In the genomic region with DNA sequence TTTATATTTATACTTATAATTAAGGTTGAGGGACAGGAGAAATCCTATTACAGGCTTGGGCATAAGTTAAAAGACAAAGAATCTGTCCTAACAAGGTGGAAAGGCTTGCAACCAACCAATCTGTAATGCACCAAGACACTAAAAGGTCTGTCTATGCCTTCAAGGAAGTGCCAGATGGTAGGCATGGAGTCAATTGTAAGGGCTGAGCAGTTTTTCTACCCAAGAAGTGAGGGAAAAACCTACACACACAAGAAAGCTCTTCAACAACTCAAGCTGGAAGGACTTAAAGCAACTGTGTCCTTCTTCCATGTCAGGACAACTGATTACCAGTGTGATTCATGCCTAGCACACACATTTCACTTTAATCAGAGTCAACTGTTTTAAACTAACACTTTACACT, we compare ENCODE assay signal across 9 mouse cellular contexts. TPM values are rescaled to one million over a fixed set of nuclear protein-coding genes. Genes with fewer than 3 reads are reported as not detected.
DNase-seq lines count a peak whose midpoint lies in the region; ATAC-seq and TF ChIP-seq lines count a peak whose summit lies in the region.
"Had no signal": no experiment of that assay in that cellular context is flagged by ENCODE, and none has a peak within 500 bp of the region (broad histone marks: within the 10 kb centered on the region; RNA-seq: fewer than 3 reads in every experiment).

No protein-coding gene starts in this region.

- H3K4me2 ChIP-seq in lung, postnatal 0 days (replicated peaks; ENCODE audit: low read depth, low read length): peak overlapping the region; percentile 27
- H3K4me2 ChIP-seq in limb, embryonic 13.5 days (replicated peaks): peak overlapping the region; percentile 64
- peak overlapping the region; percentile 33 for H3K4me2 ChIP-seq in stomach, embryonic 14.5 days (replicated peaks; ENCODE audit: low read depth, low read length)

- H3K4me1 ChIP-seq in lung, postnatal 0 days (ENCODE audit: insufficient read depth, low read depth, low read length): 0 out of 2 replicates have a peak, but pooled peaks cover 3% of the 10 kb centered on the region
- H3K4me1 ChIP-seq in limb, embryonic 13.5 days: peaks cover 35% of the 10 kb centered on the region
- no peaks in the 10 kb centered on the region for H3K4me1 ChIP-seq in stomach, embryonic 14.5 days (ENCODE audit: control insufficient read depth, insufficient read depth, low read length)

- no peak overlapping the region for H3K27ac ChIP-seq in lung, postnatal 0 days (ENCODE audit: low read length)
- H3K27ac ChIP-seq in limb, embryonic 13.5 days: no peak overlapping the region
- no peak overlapping the region for H3K27ac ChIP-seq in stomach, embryonic 14.5 days (ENCODE audit: low read length)

- peak; percentile 7 for DNase-seq in CD4-positive, CD25-positive, alpha-beta regulatory T cell, adult 2 months (ENCODE audit: low read depth, low spot score)
- no peak for DNase-seq in lung, postnatal 0 days (ENCODE audit: low spot score)
- no peak for DNase-seq in lung, postnatal 14 days
- no peak for DNase-seq in gastrocnemius, postnatal 25 days
- DNase-seq: adrenal gland, postnatal 36 days had no signal

- TF ChIP-seq CTCF in lung, postnatal 0 days (IDR thresholded peaks at IDR 0.05): no peak

- H3K4me3 ChIP-seq in lung, postnatal 0 days (ENCODE audit: low read depth, low read length): no peak overlapping the region
- peak overlapping the region; percentile 73 for H3K4me3 ChIP-seq in limb, embryonic 13.5 days
- H3K4me3 ChIP-seq in stomach, embryonic 14.5 days (ENCODE audit: low read depth, low read length): peak overlapping the region; percentile 3; the same call in 1 of the 2 replicates

- no peak for ATAC-seq in CD4-positive, CD25-positive, alpha-beta regulatory T cell, adult 4 months
- no peak for ATAC-seq in lung, postnatal 0 days
- ATAC-seq in limb, embryonic 13.5 days (ENCODE audit: low FRiP score, low read depth): no peak
- ATAC-seq in stomach, embryonic 14.5 days (ENCODE audit: insufficient number of reproducible peaks, insufficient read depth, low FRiP score, low read depth): no peak
- no peak for ATAC-seq in erythroblast, adult 5-6 weeks (replicated peaks; ENCODE audit: low FRiP score, poor library complexity, severe bottlenecking)

- TF ChIP-seq EP300 in lung, postnatal 0 days (IDR thresholded peaks at IDR 0.05): no peak

- no peaks in the 10 kb centered on the region for H3K36me3 ChIP-seq in lung, postnatal 0 days (ENCODE audit: insufficient read depth, low read length)
- H3K36me3 ChIP-seq in limb, embryonic 13.5 days: peaks cover 14% of the 10 kb centered on the region
- no peaks in the 10 kb centered on the region; the same call in 1 of the 2 replicates for H3K36me3 ChIP-seq in stomach, embryonic 14.5 days (ENCODE audit: control insufficient read depth, insufficient read depth, low read length)

- H3K27me3 ChIP-seq in lung, postnatal 0 days (replicated peaks; ENCODE audit: insufficient read depth, low read length): no peaks in the 10 kb centered on the region
- H3K27me3 ChIP-seq in limb, embryonic 13.5 days: no peaks in the 10 kb centered on the region
- H3K27me3 ChIP-seq in stomach, embryonic 14.5 days (ENCODE audit: control insufficient read depth, insufficient read depth, low read length): no peaks in the 10 kb centered on the region

- no peak overlapping the region for H3K9ac ChIP-seq in lung, postnatal 0 days (replicated peaks; ENCODE audit: low read depth)
- 0 out of 2 replicates have a peak overlapping the region, but pooled peaks have one; percentile 25 for H3K9ac ChIP-seq in limb, embryonic 13.5 days
- no peak overlapping the region for H3K9ac ChIP-seq in stomach, embryonic 14.5 days (replicated peaks; ENCODE audit: low read depth, low read length)

- H3K9me3 ChIP-seq in lung, postnatal 0 days (ENCODE audit: low read length): no peaks in the 10 kb centered on the region
- no peaks in the 10 kb centered on the region for H3K9me3 ChIP-seq in limb, embryonic 13.5 days
- no peaks in the 10 kb centered on the region for H3K9me3 ChIP-seq in stomach, embryonic 14.5 days (ENCODE audit: control insufficient read depth, low read depth, low read length)

RNA-seq across cellular contexts. Expression of a gene that starts 3.4 kb away (rescaled TPM):
- 10 to 100 TPM; 21.2 to 26.3 TPM for polyA plus RNA-seq in CD4-positive, CD25-positive, alpha-beta regulatory T cell, adult 4 months (2017; shearing (Covaris generic))
- 21.5 and 22.6 TPM in 2 replicates for polyA plus RNA-seq in lung, postnatal 0 days (2015; fragmentation: Nextera tagmentation; extraction: Ambion mirVana)
- 95.0 and 95.4 TPM in 2 replicates for polyA plus RNA-seq in limb, embryonic 13.5 days (2015; fragmentation: Nextera tagmentation; extraction: Ambion mirVana)
- polyA plus RNA-seq in stomach, embryonic 14.5 days (2014; fragmentation: Nextera tagmentation; extraction: Ambion mirVana): 85.1 and 92.9 TPM in 2 replicates
- total RNA-seq in erythroblast, adult 5-6 weeks (2015; ENCODE audit: low replicate concordance): 16.1 and 24.4 TPM in 2 replicates
- 21.4 and 21.5 TPM in 2 replicates for total RNA-seq in erythroblast, adult 5-6 weeks (2017; ENCODE audit: low replicate concordance)
- total RNA-seq in gastrocnemius, postnatal 25 days (2021): 10 to 100 TPM; 13.9 to 16.5 TPM
